Mouse (Mus musculus) embryonic fibroblast, embryonic 13.5 days (primary cell): ENCODE data around the gene Slc2a3. TPM values are rescaled to one million over a fixed set of nuclear protein-coding genes. Genes with fewer than 3 reads are reported as not detected.
"Not testable (repeated sequence)": the region's sequence is repeated elsewhere in the genome, so short reads cannot be mapped to it uniquely, and the experiment has no call there.

Experiments used
- H3K27ac ChIP-seq: 2 replicates; pipeline ENCODE4 v1.5.1; 2012; ENCODE audit warnings: low read length, control low read depth, inconsistent platforms; ENCODE audit not compliant: insufficient read depth
- H3K4me1 ChIP-seq: 2 replicates; pipeline ENCODE4 v1.6.1; 2011; ENCODE audit warnings: low read length; ENCODE audit not compliant: control insufficient read depth, insufficient read depth
- H3K4me3 ChIP-seq: 2 replicates; pipeline ENCODE4 v1.5.1; 2011; ENCODE audit warnings: mild to moderate bottlenecking, control low read depth, low read length; ENCODE audit not compliant: insufficient read depth
- CTCF ChIP-seq: IDR thresholded peaks from 2 replicates; pipeline ENCODE4 v1.5.1; 2011; ENCODE audit warnings: mild to moderate bottlenecking, control low read depth, low read length, moderate library complexity, borderline replicate concordance; ENCODE audit not compliant: insufficient read depth
- POLR2A ChIP-seq: IDR thresholded peaks from 2 replicates; pipeline ENCODE4 v1.6.1; 2011; ENCODE audit warnings: low read depth, mild to moderate bottlenecking, control low read depth, low read length, moderate library complexity
- polyA plus RNA-seq: library from polyadenylated mRNA; stranded (reverse); fragments of >200 nt; gene quantifications from 2 replicates; pipeline ENCODE4 v1.2.4, GENCODE M21; 2011; ENCODE audit warnings: low read depth; ENCODE audit not compliant: missing spikeins, insufficient read length

Gene Slc2a3
- polyA plus RNA-seq, 1 experiment = 6.1 TPM

- no peaks in the 10 kb centered on the region; the same call in 1 of the 2 replicates for H3K4me1 ChIP-seq
- H3K27ac ChIP-seq = no peak overlapping the region
- no peak for TF ChIP-seq CTCF
- no peak for TF ChIP-seq POLR2A
- no peak overlapping the region for H3K4me3 ChIP-seq
Observed at GRCm38 (mm10) chr6:122711455-122711854, 90.0 kb downstream of the Slc2a3 start.

- no peaks in the 10 kb centered on the region; the same call in 1 of the 2 replicates for H3K4me1 ChIP-seq
- H3K27ac ChIP-seq = no peak overlapping the region
- H3K4me3 ChIP-seq = no peak overlapping the region
- TF ChIP-seq POLR2A (no peak), CTCF (no peak)
Observed at GRCm38 (mm10) chr6:122708826-122709225, 92.6 kb downstream of the Slc2a3 start.

GRCm38 (mm10) chr6:122707036-122707800 lies 94.2 kb downstream of the Slc2a3 start, which contains the start of gene Nanog:
Gene Nanog (plus strand): TSS chr6:122707489.
- Histone ChIP-seq H3K4me3 (no peak within 1 kb of the TSS), H3K27ac (no peak within 1 kb of the TSS), H3K4me1 (peaks cover 5% of the 10 kb centered on the region)
- no peak for TF ChIP-seq POLR2A
- no peak for TF ChIP-seq CTCF

GRCm38 (mm10) chr6:122706337-122706840 lies 95.1 kb downstream of the Slc2a3 start:
- TF ChIP-seq POLR2A (no peak), CTCF (no peak)
- Histone ChIP-seq H3K4me1 (peaks cover 9% of the 10 kb centered on the region), H3K4me3 (no peak overlapping the region), H3K27ac (no peak overlapping the region)

DNA sequence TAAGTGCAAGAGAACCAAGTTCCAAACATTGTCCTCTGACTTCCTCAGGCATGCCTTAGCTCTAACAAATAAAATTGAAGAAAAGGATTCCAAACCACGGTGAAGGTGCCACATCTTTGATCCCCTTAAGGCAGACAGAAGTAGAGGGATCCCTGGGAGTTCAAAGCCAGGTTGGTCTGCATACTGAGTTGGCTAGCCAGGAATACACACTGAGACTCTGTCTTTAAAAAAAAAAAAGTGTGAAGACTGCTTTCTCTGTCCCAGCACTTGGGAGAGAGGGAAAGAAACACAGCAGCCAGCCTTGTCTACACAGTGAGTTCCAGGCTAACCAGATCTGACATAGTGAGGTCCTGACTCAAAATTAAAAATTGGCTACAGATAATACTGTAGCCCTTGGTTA lies 97.7 kb downstream of the Slc2a3 start:
- Histone ChIP-seq H3K4me1 (peaks cover 9% of the 10 kb centered on the region), H3K27ac (peak overlapping the region; percentile 96), H3K4me3 (no peak overlapping the region)
- no peak for TF ChIP-seq CTCF

GRCm38 (mm10) chr6:122703251-122703650 lies 98.2 kb downstream of the Slc2a3 start:
- Histone ChIP-seq H3K4me3 (no peak overlapping the region), H3K27ac (peak overlapping the region; percentile 96), H3K4me1 (peaks cover 9% of the 10 kb centered on the region)
- TF ChIP-seq CTCF = no peak
- no peak for TF ChIP-seq POLR2A

- TF ChIP-seq POLR2A = peak; percentile 57; the same call in 1 of the 2 replicates
- TF ChIP-seq CTCF = no peak
- Histone ChIP-seq H3K4me1 (peaks cover 9% of the 10 kb centered on the region), H3K4me3 (peak overlapping the region; percentile 5; the same call in 1 of the 2 replicates), H3K27ac (peak overlapping the region; percentile 96)
Observed at GRCm38 (mm10) chr6:122702480-122703124, 98.8 kb downstream of the Slc2a3 start.

GRCm38 (mm10) chr6:122701816-122702215 lies 99.6 kb downstream of the Slc2a3 start:
- H3K27ac ChIP-seq = peak overlapping the region; percentile 96
- TF ChIP-seq CTCF = no peak
- TF ChIP-seq POLR2A = no peak
- no peak overlapping the region for H3K4me3 ChIP-seq
- H3K4me1 ChIP-seq = peaks cover 9% of the 10 kb centered on the region

GRCm38 (mm10) chr6:122699628-122700027 lies 101.8 kb downstream of the Slc2a3 start:
- not testable (repeated sequence) for H3K27ac ChIP-seq, H3K4me1 ChIP-seq, H3K4me3 ChIP-seq

- Histone ChIP-seq H3K4me1 (no peaks in the 10 kb centered on the region), H3K27ac (no peak overlapping the region), H3K4me3 (no peak overlapping the region)
- TF ChIP-seq CTCF (no peak), POLR2A (no peak)
Observed at GRCm38 (mm10) chr6:122695398-122695797, 106.0 kb downstream of the Slc2a3 start.
